Mouse (Mus musculus) cerebellum, adult 18-20 months (tissue): Measurements from ENCODE around the gene Olfr450.

Source experiments
- DNase-seq, 2 experiments: peaks; one replicate each; pipeline ENCODE4 v3.0.0; 2021

Gene Olfr450

DNA sequence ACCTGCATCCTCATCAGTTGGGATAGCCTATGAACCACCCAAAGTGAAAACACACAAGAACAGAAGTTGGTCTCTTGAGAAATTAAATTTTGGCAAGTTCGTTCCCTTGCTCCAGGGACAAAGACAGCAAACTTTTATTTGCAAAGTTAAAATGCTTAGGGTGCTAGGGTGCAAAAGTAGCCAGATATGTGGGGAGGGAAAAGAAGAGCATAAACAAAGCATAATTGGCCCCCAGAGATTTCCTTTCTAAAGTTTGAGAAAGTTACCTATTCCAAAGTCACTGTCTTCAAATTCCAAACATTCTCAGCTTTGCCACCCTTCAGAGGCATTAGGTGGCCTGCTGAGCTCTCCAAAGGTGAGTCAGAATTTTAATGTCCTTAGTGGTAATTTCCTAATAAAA is at the start of gene Olfr450:
Olfr450 (plus strand) TSS at position 301 of the 400 bp plus-strand sequence.
- DNase-seq: no peak

DNA sequence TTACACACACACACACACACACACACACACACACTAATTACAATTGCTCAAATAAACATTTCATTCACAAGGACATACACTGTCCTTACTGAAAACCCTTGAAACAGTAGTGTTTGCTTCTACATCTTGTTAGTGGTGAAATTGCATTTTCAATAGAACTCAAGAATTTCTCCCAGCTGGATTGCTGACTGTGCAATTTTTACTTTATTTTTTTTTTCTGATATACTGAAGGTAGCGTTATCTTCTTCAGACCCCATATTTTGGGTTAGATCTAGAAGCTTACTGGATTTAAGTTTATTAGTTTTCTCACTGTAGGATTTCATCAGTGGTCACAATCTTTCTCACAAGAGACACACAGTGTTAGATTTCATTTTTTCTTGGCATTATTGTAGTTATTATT is 34.7 kb upstream of the Olfr450 start:
- no peak for DNase-seq

DNA sequence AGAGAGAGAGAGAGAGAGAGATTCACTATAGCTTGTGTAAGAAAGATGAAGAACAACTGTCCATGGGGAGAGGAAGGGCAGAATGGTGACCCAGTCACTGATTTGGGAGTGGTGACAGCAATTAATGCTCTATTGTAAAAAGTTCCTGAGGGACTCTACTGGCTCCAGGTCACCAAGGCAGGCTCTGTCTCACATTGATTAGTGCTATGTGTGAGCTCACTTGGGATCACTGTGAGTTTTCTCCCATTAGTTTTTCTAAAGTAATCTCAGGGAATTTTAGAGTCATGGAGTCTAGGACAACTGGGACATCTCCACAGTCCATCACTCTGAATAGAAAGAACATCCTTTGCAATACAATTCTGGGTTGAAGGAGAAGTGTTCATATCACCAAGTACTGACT is 26.9 kb upstream of the Olfr450 start, which contains the start of gene Olfr452:
Olfr452 (plus strand) TSS at position 301 of the 400 bp plus-strand sequence.
- DNase-seq: no peak

DNA sequence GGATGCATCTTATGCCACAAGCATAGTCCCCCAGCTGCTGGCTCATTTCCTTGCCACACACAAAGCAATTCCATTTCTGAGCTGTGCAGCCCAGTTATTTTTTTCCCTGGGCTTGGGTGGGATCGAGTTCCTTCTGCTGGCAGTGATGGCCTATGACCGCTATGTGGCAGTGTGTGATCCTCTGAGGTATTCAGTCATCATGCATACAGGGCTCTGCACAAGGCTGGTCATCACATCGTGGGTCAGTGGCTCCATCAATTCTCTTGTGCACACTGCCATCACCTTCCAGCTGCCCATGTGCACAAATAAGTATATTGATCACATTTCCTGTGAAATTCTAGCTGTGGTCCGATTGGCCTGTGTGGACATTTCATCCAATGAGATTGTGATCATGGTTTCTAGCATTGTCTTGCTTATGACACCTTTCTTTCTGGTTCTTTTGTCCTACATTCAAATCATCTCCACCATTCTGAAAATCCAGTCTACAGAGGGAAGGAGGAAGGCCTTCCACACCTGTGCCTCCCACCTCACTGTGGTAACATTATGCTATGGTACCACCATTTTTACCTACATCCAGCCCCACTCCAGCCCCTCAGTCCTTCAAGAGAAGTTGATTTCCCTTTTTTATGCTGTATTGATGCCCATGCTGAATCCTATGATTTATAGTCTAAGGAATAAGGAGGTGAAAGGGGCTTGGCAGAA is 21.3 kb upstream of the Olfr450 start:
- DNase-seq: no peak

DNA sequence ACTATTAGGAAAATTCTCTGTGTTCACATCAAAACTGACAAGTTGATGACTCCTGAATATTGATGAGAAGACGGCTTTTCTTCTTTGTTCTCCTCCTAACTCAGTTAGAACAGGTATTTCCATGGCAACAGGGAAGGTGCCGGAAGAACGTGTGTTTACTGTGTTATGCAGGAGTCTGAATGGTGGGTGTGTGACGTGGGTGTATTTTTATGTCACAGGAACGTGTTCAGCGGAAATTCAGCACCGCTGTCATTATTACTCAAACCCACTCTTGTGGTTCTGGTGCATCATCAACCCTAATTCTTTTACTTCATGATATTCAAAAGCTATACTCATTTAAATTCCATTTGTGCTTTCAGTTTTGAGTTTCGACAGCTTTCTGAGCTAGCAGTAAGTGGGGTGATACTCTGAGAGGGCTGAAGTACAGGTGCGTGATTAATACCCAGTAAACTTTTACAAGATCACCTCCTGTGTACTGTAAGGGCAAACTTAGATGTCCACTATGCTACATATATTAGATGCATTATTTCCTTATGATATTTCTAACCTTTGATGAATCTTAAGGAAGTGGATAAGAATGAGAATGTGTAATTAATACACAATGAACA is 20.7 kb upstream of the Olfr450 start:
- no peak for DNase-seq

DNA sequence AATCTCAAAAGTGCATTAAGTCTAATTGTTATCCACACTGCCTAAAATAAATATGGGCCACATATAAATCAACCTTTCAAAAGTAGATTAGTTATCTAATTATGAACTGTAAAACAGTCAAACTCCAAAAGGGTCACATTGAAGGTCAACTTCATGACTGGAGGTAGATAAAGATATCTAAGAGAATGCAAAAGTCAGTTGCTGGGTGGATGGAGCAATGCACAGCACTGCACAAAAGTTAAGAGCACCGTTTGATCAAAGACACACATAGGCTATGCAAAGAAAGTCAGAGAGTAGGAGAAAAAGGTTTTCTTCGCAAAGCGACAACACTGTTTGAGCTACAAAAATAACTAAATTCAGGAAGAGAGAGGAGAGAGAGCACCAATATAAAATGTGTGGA is 16.8 kb upstream of the Olfr450 start:
- DNase-seq: no peak

DNA sequence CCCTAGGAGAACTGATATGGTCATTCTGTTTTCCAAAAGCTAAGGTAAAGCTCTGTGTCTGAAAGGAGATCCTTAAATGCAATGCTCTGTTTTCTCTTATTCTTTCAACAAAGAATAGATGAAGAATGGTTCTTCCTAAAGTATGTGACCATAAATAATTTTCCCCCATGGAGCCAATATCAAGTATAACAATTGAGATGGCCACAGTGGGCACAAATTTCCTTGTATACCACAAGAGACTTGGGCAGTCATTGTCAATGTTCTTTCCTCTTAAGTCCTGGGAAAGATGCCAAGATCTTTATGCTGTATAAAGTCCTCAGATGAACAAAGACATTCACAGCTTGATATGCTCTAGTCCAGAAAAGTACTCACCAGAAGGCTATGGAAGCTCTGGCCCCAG is 22.3 kb downstream of the Olfr450 start, which contains the start of gene Olfr449:
Olfr449 (plus strand) TSS at position 301 of the 400 bp plus-strand sequence.
- DNase-seq: no peak

DNA sequence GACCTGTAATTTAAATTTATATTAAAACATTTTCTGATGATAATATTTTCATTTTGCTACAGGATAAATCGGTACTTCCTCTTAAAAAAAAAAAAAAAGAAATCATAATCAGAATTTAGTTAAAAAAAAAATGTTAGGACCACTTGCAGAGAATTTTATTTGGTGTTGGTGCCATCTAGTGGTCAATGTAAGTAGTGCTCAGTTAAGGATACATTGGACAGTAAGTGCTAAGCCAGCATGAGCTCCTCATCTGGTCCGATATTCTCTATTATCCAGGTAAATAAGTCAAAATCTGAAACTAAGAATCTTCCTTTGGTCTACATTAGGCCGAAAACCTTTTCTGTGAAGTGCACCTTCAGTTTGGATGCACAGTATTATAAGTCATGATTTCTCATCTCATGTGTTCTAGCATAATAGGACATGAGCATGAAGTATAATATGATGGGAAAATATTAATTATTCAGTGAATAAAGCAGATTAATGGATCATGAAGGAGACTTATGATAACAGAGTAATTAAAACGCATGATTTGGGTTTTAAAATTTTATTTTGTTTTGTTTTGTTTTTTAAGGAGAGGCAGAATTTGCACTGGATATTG is 48.6 kb downstream of the Olfr450 start:
- peak; percentile 38 to 42 for DNase-seq
